Mouse (Mus musculus) lung, adult 2 months (tissue): ENCODE measurements around the gene Wars2.

ENCODE experiments used
- CTCF ChIP-seq: fragments of 200-500 bp; IDR thresholded peaks from 2 replicates; pipeline ENCODE4 v1.5.1; 2011; ENCODE audit warnings: mild to moderate bottlenecking, low read length, control low read depth; ENCODE audit not compliant: insufficient read depth
- POLR2A ChIP-seq: fragments of 200-500 bp; IDR thresholded peaks from 2 replicates; pipeline ENCODE4 v1.6.1; 2011; ENCODE audit warnings: low read depth, mild to moderate bottlenecking, control low read depth, low read length, borderline replicate concordance; ENCODE audit errors: extremely low read depth

GRCm38 (mm10) chr3:99131973-99132372 lies 8.9 kb upstream of the Wars2 start:
- TF ChIP-seq POLR2A (no peak), CTCF (no peak)
